Mouse (Mus musculus) lung, adult 2 months (tissue): ENCODE results near the gene Edf1.

Source experiments
- CTCF ChIP-seq: fragments of 200-500 bp; IDR thresholded peaks from 2 replicates; pipeline ENCODE4 v1.5.1; 2011; ENCODE audit warnings: mild to moderate bottlenecking, low read length, control low read depth; ENCODE audit not compliant: insufficient read depth
- POLR2A ChIP-seq: fragments of 200-500 bp; IDR thresholded peaks from 2 replicates; pipeline ENCODE4 v1.6.1; 2011; ENCODE audit warnings: low read depth, mild to moderate bottlenecking, control low read depth, low read length, borderline replicate concordance; ENCODE audit errors: extremely low read depth

DNA sequence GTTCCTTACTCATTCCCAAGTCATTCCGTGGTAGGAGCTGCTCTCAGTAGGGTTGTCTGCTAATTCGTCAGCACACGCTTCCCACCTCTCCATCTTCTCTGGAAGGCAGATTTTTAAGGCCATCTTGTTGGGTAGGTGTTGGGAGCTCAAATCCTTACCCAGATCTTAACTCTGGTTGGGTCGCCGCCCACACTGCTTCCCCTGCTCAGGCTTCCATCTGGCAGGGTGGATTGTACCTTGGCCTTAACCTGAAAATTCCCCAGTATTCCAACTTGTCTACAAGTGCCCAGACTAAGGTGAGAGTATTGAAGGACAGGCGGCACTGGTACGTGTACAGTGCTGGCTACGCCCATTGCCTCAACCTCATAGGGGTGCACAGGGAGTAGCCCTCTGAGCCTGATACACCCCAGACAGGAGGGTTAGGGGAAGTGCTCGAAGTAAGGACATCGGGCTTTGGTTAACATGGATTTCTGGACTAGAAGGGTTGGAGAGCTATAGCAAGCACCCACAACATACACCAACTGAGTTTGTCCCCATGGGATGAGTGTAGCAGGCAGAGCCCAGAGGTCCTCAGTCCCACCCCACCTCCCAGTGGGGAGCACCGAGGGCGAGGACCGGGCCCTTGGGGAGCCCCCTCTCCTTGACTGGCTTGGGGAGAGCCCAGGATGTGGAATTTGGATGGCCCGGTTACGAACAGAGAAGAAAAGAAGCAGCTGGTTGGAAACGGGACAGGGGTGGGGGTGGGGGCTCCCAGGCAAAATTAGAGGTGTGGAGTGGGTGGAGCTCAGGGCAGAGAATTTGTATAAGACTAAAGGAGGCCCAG lies 18.6 kb downstream of the Edf1 start:
- TF ChIP-seq CTCF (no peak), POLR2A (no peak)
